Mouse (Mus musculus): ENCODE measurements around the gene Amhr2. TPM values are rescaled to one million over a fixed set of nuclear protein-coding genes. Genes with fewer than 3 reads are reported as not detected.

Gene Amhr2
- polyA plus RNA-seq, 1 experiment: 0.07 TPM

DNA sequence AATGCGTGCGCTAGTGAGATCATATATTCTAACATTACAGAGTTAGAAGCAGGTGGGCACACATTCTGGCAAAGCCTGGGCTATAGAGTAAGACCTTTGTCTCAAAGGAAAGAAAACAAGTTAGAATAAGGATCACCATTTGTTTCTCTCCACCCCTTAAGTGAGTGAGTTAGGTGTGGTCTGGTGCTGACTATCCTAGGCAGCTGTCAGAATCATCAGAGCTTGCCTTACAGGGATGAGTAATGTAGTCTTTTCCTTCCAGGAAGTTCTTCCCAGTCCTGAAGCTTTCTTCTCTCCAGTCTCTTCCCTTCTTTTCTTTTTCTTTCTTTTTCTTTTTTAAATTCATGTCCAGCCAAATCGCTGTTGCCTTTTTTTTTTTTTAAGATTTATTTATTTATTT lies 43.0 kb upstream of the Amhr2 start:
- Histone ChIP-seq H3K36me3 (ENCODE audit: control insufficient read depth, insufficient read depth) (no peaks in the 10 kb centered on the region), H3K79me2 (ENCODE audit: control insufficient read depth, insufficient read depth) (peaks cover 4% of the 10 kb centered on the region), H3K27me3 (ENCODE audit: control insufficient read depth, insufficient read depth, insufficient read length) (no peaks in the 10 kb centered on the region), H3K79me3 (ENCODE audit: low read depth) (peaks cover 5% of the 10 kb centered on the region), H3K4me3 (ENCODE audit: insufficient read depth, poor library complexity, severe bottlenecking) (no peak overlapping the region), H3ac (ENCODE audit: control insufficient read depth, insufficient read length, low read depth) (no peak overlapping the region)
- peak; percentile 66 for TF ChIP-seq MYOD1 (IDR thresholded peaks at IDR 0.05; ENCODE audit: control insufficient read depth, insufficient read length, low read depth)
- TF ChIP-seq MYOG (IDR thresholded peaks at IDR 0.05; ENCODE audit: control insufficient read depth, extremely low read depth, insufficient read length): no peak
- TF ChIP-seq CEBPB (IDR thresholded peaks at IDR 0.05; ENCODE audit: low read depth): no peak

DNA sequence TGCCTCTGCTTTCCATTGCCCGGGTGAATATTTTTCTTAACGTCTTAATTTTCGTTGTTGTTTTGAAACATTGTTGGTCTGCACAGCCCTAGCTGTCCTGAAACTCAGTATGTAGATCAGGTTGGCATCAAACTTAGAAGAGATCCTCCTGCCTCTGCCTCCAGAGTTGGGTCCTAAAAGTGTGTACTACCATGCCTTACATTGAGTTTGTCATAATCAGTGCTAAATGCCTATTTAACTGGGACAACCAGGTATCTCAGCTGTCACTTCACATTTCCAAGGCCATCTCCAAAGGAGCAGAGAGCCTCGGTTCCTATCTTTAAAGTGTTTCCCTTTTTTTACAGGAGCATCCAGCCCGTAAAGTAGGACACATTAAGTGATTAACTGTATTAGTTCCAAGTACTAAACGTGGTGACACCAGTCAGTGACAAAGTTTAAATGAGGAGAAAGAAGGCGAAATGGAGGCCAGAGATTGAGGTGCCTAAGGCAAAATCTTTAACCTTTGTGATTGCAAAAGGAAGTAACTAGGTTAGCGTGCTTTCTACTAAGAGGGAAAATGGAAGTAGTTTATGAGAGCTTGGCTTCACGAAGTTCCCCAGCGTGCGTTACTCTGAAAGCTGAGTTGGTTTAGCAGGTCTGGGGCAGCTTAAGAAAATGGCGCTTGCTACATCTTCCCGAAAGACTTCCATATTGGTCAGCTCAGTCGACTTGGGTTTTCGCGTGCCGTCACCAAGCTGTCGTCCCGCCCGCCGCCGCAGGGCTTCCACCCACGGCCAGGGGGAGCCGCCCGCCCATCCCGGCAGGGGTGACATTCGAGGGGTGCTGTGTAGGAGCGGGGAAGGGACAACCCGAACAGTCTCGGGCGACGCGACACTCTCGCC lies 40.3 kb upstream of the Amhr2 start:
- TF ChIP-seq USF1 (IDR thresholded peaks at IDR 0.05; ENCODE audit: low read depth): no peak
- TF ChIP-seq MYOG (IDR thresholded peaks at IDR 0.05; ENCODE audit: control insufficient read depth, extremely low read depth, insufficient read length): no peak
- peak; percentile 22 for TF ChIP-seq CTCF (IDR thresholded peaks at IDR 0.05; ENCODE audit: control insufficient read depth, insufficient read depth, insufficient read length)
- no peak for TF ChIP-seq MAX (IDR thresholded peaks at IDR 0.05)
- no peak for TF ChIP-seq FOSL1 (IDR thresholded peaks at IDR 0.05; ENCODE audit: insufficient read depth, low read length, poor library complexity, severe bottlenecking)
- TF ChIP-seq CEBPB (IDR thresholded peaks at IDR 0.05; ENCODE audit: low read depth): no peak
- H3K4me3 ChIP-seq (ENCODE audit: insufficient read depth, poor library complexity, severe bottlenecking): peak overlapping the region; percentile 50
- H3K27me3 ChIP-seq (ENCODE audit: control insufficient read depth, insufficient read depth, insufficient read length): no peaks in the 10 kb centered on the region

GRCm38 (mm10) chr15:102405489-102406195 lies 39.5 kb upstream of the Amhr2 start, which contains the start of gene Sp1:
Gene Sp1, plus strand, starts transcription at chr15:102406143.
- no peak for TF ChIP-seq CEBPB (IDR thresholded peaks at IDR 0.05; ENCODE audit: low read depth)
- peak; percentile 95 for TF ChIP-seq MAX (IDR thresholded peaks at IDR 0.05)
- TF ChIP-seq CTCF (IDR thresholded peaks at IDR 0.05; ENCODE audit: control insufficient read depth, insufficient read depth, insufficient read length): no peak
- Histone ChIP-seq H3K27me3 (ENCODE audit: control insufficient read depth, insufficient read depth, insufficient read length) (no peaks in the 10 kb centered on the region), H3K36me3 (ENCODE audit: control insufficient read depth, insufficient read depth) (peaks cover 33% of the 10 kb centered on the region), H3K79me3 (ENCODE audit: low read depth) (peaks cover 35% of the 10 kb centered on the region), H3K4me3 (ENCODE audit: insufficient read depth, poor library complexity, severe bottlenecking) (peak within 1 kb of the TSS; percentile 50), H3K79me2 (ENCODE audit: control insufficient read depth, insufficient read depth) (peaks cover 38% of the 10 kb centered on the region), H3ac (ENCODE audit: control insufficient read depth, insufficient read length, low read depth) (peak within 1 kb of the TSS; percentile 72)

More for the DNA sequence above, 40.3 kb upstream of the Amhr2 start:
- H3K79me2 ChIP-seq (ENCODE audit: control insufficient read depth, insufficient read depth): peaks cover 30% of the 10 kb centered on the region
- peaks cover 27% of the 10 kb centered on the region for H3K79me3 ChIP-seq (ENCODE audit: low read depth)
- peaks cover 25% of the 10 kb centered on the region for H3K36me3 ChIP-seq (ENCODE audit: control insufficient read depth, insufficient read depth)
- peak overlapping the region; percentile 72 for H3ac ChIP-seq (ENCODE audit: control insufficient read depth, insufficient read length, low read depth)

DNA sequence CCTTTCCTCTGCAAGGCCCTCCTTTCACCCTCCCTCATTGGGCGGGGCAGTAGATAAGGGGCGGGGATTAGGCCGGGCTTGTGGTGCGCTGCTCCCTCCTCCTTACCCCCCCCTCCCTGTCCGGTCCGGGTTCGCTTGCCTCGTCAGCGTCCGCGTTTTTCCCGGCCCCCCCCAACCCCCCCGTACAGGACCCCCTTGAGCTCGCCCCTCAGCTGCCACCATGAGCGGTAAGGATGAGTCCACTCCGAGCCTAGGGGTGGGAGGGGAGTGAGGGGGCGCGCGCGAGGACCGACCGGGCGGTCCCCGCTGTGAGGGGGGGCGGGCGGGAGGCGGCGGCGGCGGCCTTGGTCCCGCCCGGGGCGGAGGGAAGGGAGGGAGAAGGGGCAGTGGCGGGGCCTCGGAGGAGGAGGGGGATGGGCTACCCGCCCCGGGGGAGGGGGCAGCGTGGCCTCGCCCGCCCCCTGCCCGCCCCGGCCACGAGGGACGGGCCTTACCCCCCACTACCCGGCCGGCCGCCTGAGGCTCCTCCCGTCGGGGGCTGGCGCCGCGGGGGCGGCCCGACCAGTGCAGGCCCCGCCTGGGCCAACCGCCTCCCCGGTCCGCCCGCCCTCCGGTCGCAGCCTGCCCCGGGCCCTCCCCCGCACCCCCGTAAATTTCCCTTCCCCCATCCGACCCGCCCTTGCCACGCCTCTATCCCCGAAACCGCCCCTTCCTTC lies 38.8 kb upstream of the Amhr2 start:
- Histone ChIP-seq H3K79me2 (ENCODE audit: control insufficient read depth, insufficient read depth) (peaks cover 45% of the 10 kb centered on the region), H3K4me3 (ENCODE audit: insufficient read depth, poor library complexity, severe bottlenecking) (peak overlapping the region; percentile 42), H3K27me3 (ENCODE audit: control insufficient read depth, insufficient read depth, insufficient read length) (no peaks in the 10 kb centered on the region), H3K36me3 (ENCODE audit: control insufficient read depth, insufficient read depth) (peaks cover 38% of the 10 kb centered on the region), H3ac (ENCODE audit: control insufficient read depth, insufficient read length, low read depth) (peak overlapping the region; percentile 68), H3K79me3 (ENCODE audit: low read depth) (peaks cover 42% of the 10 kb centered on the region)
- TF ChIP-seq MAX (IDR thresholded peaks at IDR 0.05) (peak; percentile 22), MYOG (IDR thresholded peaks at IDR 0.05; ENCODE audit: control insufficient read depth, extremely low read depth, insufficient read length) (no peak)

DNA sequence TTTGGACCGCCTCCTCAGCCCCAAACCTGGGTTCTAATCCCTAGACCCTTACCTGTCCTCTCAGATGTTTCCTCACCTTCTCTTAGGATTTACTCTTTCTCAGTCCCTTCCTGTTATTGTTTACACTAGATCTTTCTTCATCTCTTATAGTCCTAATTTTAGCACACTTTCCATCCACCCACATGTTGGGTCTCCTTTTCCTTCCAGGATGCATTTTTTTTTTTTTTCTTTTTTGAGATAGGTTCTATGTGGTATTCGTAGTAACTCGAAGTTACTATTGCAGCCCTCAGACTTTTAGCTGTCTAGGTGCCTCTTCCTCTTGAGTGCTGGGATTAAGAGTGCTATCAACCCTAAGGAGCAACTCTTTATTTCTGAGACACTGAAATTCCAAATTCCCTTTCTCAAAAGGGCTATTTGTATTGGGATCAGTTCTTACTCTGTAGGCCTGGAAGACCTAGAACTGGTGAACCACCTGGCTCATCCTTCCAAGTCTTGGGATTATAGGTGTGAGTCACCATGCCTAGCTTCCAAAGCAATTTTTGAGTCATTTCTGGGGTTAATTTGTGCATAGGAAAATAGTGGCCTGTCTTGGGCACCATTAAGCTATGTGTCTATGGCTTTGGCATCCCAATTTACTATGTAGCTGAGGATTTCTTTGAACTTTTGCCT lies 38.1 kb upstream of the Amhr2 start:
- H3K27me3 ChIP-seq (ENCODE audit: control insufficient read depth, insufficient read depth, insufficient read length): no peaks in the 10 kb centered on the region
- H3K79me3 ChIP-seq (ENCODE audit: low read depth): peaks cover 49% of the 10 kb centered on the region
- no peak overlapping the region for H3ac ChIP-seq (ENCODE audit: control insufficient read depth, insufficient read length, low read depth)
- TF ChIP-seq USF1 (IDR thresholded peaks at IDR 0.05; ENCODE audit: low read depth): no peak
- TF ChIP-seq MAX (IDR thresholded peaks at IDR 0.05): peak; percentile 5
- TF ChIP-seq FOSL1 (IDR thresholded peaks at IDR 0.05; ENCODE audit: insufficient read depth, low read length, poor library complexity, severe bottlenecking): no peak
- peak overlapping the region; percentile 21 for H3K4me3 ChIP-seq (ENCODE audit: insufficient read depth, poor library complexity, severe bottlenecking)
- H3K79me2 ChIP-seq (ENCODE audit: control insufficient read depth, insufficient read depth): peaks cover 52% of the 10 kb centered on the region
- peaks cover 43% of the 10 kb centered on the region for H3K36me3 ChIP-seq (ENCODE audit: control insufficient read depth, insufficient read depth)
